Mouse (Mus musculus) liver, embryonic 14.5 days (tissue): ENCODE data around the gene Lzts2.

Experiments used
- CTCF ChIP-seq: IDR thresholded peaks from 2 replicates; pipeline ENCODE4 v1.5.1; 2016; ENCODE audit warnings: antibody characterized with exemption, low read depth, control low read depth
- EP300 ChIP-seq: IDR thresholded peaks from 2 replicates; pipeline ENCODE4 v1.6.1; 2016; ENCODE audit warnings: antibody characterized with exemption, low read depth

- TF ChIP-seq EP300 (no peak), CTCF (no peak)
These were observed 11.8 kb downstream of the Lzts2 start for GRCm38 (mm10) chr19:45025937-45026568.
